Mouse (Mus musculus): ENCODE measurements around the gene Mrpl11. TPM values are rescaled to one million over a fixed set of nuclear protein-coding genes. Genes with fewer than 3 reads are reported as not detected.
"Not testable (repeated sequence)": the region's sequence is repeated elsewhere in the genome, so short reads cannot be mapped to it uniquely, and the experiment has no call there.

Mrpl11 gene
- 10 to 100 TPM; 60.5 to 71.1 TPM for total RNA-seq (2021)

DNA sequence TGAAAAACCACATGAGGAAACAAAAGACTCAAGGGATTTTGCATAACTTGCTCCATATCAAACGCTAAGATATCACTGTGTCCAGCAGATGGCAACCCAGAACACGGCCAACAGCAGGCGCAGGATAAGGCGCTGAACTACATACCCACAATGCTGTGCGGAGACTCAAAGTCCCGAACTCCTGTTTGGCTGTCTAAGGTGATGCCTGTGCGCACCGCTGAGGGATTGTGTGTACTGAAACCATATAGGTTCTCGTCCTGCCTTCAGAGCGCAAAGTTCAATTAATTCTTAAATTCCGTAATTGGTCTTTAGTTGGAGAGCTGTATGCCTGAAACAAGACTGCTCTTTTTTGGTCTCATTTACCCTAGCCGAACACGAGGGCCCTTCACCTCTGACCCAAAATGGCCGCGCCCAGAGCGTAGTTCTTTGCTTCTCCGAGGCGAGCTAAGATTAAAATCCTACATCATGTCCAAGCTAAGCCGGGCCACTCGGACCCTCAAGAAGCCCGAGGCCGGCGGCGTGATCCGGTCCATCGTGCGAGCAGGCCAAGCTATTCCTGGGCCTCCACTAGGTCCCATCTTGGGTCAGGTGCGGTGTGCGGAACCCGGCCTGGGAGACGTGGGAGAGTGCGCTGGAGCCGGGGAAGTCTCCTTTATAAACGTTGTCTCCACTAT, at the start of gene Mrpl11:
Mrpl11 (plus strand) TSS at position 220 of the 674 bp plus-strand sequence.
- DNase-seq (ENCODE audit: extremely low spot score in 1 of 2, low spot score in 1 of 2), result peak; percentile 74 to 82

DNA sequence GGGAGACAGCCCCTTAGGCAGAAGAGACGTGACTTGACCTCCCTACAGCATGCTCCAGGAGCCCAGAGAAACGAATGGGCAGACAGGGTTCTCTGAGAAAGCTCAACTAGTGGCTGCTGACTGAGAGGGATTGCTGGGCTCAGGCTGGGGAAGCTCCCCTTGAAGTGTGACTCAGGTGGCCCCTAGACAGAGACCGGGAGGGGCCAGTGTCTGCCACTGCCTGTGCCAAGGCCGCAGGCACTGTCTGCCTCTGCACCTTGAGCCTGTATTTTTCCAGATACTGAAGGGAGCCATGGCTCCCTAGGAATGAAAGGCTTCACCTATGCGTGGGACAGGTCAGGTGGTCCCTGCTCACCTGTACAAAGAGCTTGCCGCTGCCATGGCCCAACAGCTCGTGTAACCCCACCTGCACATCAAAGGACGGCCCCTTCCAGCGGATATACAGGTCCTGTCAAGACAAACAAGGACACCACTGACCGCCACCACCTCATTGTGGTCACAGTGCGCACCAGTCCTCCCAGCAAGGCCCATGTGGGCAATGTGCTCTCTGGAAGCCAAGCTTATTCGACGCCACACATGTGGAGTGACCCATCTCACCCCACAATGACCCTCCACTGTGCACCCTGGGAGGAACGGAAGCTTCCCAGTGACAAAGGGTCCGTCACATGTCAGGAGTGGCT, 45.9 kb upstream of the Mrpl11 start:
- DNase-seq (ENCODE audit: extremely low spot score in 1 of 2, low spot score in 1 of 2), result no peak

DNA sequence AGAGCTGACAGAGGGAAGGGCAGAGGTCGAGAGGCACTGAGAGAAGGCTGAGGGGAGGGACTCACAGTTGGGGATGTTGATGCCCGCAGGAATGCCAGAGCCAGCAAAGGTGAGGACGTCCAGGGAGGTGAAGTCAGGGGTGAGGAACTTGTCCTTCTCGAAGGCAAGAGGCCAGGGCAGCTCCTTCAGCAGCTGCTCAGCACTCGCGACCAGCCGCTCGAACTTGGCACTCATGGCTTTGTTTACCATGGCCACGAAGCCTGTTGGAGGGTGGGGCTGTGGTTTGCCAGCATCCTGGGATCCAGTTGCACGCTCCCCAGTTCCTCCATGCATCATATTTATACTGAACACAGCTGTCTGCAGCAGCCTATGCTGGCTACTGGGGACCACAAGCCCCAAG, 45.1 kb upstream of the Mrpl11 start:
- DNase-seq (ENCODE audit: extremely low spot score in 1 of 2, low spot score in 1 of 2), result no peak

DNA sequence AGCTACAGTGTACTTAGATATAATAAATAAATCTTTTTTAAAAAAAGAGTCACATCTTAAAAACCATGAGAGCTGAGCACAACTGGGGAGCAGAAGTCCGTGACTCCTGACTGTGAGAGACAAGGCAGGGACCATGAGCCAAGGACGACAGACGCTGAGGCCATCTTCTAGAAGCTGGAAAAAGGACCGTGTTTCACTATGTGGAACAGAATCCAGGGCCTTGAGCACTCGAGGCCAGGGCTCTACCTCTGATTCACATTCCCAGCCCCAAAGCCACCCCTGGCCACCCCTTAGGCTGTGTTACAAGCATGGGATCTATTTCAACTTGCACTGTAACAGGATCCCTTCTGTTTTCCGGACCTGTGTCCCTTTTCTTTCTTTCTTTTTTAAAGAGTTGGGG, 42.3 kb upstream of the Mrpl11 start:
- no peak for DNase-seq (ENCODE audit: extremely low spot score in 1 of 2, low spot score in 1 of 2)

DNA sequence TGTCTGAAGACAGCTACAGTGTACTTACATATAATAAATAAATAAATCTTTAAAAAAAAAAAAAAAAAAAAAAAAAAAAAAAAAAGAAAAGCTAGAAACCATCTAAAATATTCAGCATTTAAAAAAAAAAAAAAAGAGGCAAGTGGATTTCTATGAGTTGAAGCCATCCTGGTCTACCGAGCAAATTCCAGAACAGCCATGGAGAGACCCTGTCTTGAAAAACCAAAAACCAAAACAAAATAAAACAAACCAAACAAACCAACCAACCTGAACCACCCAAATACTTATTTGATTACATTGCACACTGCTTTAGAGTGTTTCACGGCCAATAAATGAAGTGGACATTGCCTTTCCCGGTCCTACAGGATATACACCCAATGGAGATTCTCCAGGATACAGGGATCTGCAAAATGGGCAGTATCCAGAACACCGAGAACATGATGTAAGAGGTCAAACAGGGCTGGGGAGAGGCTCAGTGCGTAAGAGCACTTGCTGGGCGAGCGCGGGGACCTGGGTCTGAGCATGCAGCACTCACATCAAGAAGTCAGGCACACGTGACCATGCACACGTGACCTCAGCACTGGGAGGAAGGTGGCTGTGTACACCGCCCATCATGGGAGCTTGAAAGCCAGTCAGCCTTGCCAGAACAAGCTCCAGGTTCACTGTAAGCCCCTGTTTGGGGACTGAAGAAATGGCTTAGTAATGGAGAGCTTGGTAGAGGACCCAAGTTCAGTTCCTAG, 36.7 kb upstream of the Mrpl11 start:
- no peak for DNase-seq (ENCODE audit: extremely low spot score in 1 of 2, low spot score in 1 of 2)

DNA sequence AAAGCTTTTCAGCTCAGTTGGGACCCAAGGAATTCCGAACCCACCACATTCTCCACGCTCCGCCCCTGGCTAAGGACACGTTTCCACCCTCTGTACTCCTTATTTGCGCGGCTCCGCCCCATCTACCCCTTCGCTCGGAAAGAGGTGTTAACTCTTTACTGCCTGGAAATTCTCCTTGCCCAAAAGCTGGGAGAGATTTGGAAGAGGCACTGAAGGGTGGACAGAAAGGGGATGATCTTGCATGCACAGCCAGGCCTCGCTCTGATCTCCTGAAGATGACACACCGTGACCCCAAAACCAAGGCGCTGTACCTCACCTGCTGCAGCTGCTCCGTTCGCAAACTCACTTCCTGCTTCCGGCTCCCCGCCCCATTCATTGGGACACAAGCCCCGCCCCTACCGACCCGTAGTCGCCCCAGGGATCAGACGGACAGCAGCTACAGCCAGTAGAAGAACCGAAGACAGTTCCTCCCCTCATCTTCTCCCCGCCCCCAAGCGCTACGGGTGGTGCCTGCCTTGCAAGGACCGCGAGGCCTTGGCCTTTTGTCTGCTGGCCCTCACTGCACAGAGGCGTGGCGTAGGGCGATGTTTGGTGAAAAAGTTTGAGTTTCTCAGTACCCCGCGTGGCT, 33.9 kb upstream of the Mrpl11 start, which contains the start of gene Dpp3:
Dpp3 (minus strand) TSS at position 384 of the 628 bp plus-strand sequence.
- peak; percentile 94 to 96 for DNase-seq (ENCODE audit: extremely low spot score in 1 of 2, low spot score in 1 of 2)

DNA sequence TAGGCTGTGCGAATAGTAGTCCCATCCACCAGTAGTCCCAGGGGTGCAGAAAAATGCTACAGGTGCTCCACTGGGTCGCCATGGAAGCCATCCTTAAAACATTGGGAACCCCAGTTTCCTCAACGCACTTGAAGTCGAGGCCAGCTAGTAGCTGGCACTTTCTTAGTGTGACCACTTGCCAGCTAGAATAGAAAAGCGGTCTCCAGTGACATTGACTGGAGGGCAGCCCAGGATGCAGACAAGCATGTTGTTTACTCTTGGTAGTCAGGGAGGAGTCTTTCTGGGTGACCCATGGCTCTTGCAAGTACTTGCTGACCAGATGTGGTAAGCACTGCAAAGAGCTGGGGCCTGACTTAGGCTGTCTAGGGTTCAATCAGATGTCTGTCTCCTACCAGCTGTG, 33.2 kb upstream of the Mrpl11 start:
- no peak for DNase-seq (ENCODE audit: extremely low spot score in 1 of 2, low spot score in 1 of 2)

DNA sequence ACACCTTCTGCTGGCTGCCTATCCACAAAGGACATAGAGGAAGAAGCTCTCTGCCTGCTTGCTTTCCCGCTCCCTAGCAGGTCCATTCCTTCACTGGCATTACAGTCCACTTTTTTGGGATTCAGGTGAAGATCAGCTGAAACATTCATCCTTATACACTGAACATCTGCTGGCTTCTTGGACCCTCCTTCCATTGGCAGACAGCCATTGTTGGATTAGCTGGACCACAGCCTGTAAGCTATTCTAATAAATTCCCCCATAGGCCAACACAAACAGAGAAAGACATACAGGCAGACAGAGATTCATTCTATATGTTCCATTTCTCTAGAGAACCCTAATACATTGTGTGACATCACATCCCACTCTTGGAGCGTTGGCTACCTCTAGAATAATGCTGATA, 25.1 kb upstream of the Mrpl11 start:
- DNase-seq (ENCODE audit: extremely low spot score in 1 of 2, low spot score in 1 of 2), result no peak

DNA sequence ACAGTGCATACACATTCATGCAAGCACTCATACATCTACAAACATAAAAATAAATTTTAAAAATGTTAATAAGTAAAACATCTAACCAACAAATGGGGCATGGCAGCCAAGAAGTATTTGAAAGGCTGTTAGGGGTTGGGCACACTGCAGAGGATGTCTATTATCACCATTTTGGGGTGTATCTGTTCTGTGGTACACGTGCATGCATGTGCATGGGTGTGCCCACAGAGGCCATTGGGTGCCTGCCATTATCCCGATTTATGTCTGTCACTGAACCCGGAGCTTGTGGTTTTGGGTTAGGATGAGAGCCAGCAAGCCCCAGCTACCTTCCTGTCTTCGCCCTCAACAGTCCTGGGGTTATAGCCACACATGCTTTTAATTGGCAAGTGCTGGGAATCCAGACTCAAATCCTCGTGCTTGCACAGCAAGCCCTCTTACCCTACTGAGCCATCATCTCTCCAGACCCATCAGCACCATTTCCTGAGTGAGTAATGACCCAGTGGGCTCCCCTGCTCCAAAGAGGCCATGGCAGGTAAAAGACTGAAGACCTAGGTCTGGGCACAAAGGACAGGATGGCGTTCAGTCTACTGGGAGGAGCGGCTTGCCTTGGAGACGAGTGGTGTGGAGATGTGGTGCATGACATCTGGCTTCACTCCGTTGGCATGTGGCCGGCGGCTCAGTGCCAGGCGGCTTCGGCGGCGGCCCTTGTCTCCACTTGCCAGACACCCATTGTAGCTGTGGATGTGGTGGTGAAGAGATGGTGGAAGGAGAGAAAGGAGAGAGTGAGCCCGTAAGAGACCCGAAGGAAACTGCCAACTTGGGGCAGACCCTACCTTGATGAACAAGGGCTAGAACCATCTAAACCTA, 24.3 kb upstream of the Mrpl11 start:
- DNase-seq (ENCODE audit: extremely low spot score in 1 of 2, low spot score in 1 of 2), result no peak

DNA sequence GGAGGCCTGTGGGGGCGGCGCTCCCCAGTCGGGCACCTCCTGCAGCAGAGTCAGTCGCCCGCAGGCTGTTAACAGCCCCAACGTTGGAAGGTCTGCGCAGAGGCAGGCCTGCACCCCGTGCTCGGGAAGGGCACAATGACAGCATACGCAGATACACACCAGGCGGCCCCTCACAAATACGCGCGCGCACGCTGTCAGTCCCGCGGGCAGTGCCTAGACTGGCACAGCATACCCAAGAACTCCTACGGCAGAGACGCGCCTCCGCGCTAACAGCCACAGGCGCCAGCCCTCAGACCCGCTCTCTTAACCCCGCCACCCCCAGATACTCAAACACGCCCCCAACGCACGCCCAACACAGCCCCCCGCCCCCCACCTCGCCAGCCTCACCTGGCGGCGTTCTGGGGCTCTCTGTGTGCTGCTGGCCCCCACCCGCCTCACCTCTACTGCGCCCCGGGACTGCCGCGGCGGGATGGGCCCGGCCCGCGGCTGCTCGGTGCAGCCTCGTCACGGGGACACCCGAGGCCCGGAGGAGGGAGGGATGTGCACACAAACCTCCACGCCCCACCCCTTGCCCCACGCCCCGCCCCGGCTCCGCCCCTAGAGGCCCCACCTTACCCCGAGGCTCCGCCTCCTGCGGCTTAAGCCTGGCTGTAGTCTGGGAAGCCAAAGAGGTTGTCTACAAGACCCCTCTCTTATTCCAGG, 19.2 kb upstream of the Mrpl11 start, which contains the start of gene Peli3:
Peli3 (minus strand) TSS at position 577 of the 702 bp plus-strand sequence.
- peak; percentile 66 for DNase-seq (ENCODE audit: extremely low spot score in 1 of 2, low spot score in 1 of 2)

DNA sequence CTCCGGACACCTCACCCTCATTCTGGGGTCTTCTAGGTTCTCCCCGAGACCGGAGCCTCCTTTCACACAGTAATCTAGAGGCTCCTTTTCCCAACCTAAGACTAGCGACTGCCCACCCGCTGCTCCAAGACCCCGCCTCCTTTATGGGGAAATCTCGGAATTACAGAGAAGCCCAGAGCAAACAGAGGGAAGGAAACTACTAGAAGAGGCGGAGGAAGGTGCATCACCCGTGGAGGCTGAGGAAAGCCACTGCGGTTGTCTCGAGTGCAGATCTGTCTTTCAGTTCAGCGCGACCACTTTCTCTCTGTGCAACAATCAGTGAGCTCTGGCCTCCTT, 18.7 kb upstream of the Mrpl11 start:
- no peak for DNase-seq (ENCODE audit: extremely low spot score in 1 of 2, low spot score in 1 of 2)

DNA sequence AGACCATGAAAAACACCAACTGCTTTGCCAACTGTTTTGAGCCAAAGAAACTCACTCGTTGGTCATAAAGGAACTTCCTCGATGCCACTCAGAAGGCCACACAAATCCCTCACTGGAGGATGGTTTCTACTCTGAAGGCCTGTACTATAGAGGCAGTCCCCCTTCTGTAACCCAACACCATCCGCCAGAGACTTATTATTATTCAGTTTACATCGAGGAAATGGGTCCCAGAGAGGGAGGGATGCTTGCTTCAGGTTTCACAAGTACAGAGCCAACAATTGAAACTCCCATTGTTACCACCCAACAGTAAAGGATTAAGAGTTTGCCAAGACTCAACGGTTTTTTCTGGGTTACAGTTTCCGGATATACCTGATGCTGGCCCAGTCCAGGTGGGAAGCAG, 16.4 kb upstream of the Mrpl11 start:
- DNase-seq (ENCODE audit: extremely low spot score in 1 of 2, low spot score in 1 of 2), result no peak

DNA sequence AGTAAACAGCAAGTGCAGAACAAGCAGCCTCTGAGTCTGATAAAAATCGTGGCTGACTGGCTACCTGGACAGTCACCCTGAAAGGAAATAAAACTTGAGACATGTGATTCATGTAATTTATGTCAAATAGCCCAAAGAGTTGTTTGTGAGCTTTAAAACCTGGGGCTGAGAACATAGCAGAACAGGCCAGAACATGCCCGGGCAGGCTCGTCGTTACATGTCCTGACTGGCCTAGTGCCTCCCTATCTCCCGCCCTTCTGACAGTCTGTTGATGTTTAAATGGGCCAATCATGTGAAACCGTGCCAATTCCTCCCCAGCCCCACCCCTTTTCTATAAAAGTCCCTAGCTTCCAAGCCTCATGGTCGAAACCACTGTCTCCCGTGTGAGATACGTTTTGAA, 13.3 kb upstream of the Mrpl11 start:
- DNase-seq (ENCODE audit: extremely low spot score in 1 of 2, low spot score in 1 of 2), result not testable (repeated sequence)

DNA sequence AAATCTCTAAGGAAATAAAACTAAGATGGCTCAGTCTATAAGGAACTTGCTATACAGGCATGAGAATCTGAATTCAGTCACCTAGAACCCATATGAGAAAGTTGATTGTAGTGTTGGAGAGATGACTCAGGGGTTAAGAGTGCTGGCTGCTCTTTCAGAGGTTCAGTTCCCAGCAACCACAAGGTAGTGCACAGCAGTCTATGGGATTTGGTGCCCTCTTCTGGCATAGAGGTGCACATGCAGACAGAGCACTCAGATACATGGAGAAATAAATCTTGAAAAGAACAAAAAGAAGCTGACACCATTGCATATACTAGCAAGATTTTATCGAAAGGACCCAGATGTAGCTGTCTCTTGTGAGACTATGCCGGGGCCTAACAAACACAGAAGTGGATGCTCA, 6.3 kb downstream of the Mrpl11 start:
- no peak for DNase-seq (ENCODE audit: extremely low spot score in 1 of 2, low spot score in 1 of 2)

DNA sequence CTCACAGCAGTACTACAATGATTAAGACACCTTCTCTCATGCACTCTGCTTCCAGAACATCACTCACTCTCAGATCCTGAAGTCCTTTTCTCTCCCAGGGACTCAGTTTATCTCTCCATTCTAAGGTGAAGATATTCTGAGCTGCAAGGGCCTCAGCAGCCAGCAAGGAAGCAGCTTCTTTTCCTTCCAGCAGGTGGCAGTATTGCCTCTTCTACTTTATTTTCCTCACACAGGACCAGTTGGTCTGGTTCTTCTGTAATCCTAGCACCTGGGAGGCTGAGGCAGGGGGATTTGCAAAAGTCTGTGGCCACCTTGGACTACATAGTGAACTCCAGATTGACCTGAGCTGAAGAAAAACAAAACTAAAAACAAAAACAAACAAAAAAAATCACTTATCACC, 19.8 kb downstream of the Mrpl11 start:
- DNase-seq (ENCODE audit: extremely low spot score in 1 of 2, low spot score in 1 of 2), result peak in 1 of 2 experiments; percentile 51

DNA sequence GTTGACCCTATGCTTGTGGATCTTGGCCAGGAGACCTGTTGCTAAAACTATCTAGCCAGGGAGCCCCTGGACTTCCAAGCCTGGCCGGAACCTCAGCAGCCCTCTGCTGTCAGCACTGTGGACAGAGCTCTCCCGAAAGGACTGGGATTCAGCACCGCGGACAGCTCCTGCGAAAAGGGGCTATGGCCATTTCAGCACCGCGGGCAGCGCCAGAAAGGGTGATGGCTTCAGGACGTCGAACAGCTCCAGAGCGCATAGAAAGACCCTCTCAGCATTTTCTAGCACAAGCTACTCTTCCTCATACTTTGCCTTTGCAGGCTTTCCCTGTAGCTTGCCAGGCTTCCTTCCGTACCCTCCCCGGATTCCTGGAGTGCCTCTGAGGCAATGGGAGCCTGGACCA, 27.1 kb downstream of the Mrpl11 start:
- DNase-seq (ENCODE audit: extremely low spot score in 1 of 2, low spot score in 1 of 2), result peak; percentile 67 to 86

DNA sequence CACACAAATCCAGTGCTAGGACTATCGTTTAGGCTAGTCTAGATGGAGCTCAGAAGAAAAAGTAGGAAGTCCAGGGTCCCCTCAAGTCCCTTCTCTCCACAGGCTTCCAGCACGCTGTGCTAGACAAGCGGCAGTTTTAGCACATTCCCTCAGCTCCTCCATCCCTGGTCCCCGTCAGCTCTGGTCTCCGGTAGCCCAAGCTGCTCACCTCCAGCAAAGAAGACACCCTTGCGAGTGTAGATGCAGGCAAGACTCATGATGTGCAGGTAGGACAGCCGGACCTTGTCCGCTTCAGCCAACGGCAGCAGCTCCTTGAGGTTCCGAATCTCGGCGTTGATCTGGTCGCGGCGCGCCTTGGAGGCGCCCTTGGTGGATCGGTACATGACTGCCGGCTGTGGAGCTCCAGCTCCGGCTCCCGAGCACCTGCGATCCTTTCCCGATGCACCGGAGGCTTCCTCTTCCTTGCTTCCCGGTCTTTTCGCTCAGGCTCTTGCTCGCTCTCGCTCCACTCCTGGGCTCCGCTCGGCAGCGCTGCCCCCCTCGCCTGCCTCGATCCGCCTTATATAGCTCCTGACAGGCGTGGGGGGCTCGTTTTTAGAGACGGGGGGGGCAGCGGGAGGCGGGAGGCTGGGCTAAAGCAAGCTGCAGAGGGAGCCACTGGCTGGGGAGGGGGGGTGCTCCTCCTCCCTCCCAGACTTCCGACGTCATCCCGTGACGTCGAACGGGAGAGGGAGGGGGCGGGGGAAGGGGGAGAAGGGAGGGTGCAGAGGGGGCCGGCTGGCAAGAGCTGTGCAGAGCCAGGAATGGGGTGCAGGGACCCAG, 27.7 kb downstream of the Mrpl11 start:
- DNase-seq (ENCODE audit: extremely low spot score in 1 of 2, low spot score in 1 of 2), result peak; percentile 69 to 83

DNA sequence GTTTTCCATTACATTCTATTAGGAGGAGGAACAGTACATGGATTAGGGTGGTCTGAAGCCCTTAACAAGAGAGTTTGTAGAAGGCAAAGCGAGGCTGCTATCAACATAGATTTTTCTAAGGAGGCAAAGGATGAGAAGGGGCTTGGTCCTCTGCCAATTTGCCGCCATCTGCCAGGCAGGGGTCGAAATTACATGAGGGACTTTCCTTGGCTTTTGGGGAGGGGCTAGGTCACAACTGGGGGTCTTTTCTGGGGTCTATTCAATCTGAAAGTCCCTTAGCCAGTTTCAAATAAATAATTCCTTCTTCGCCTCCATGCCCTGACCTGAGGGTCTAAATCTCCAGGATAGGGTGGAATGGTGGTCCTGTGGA, 28.3 kb downstream of the Mrpl11 start, which contains the start of gene Npas4:
Npas4 (minus strand) TSS at position 61 of the 370 bp plus-strand sequence.
- DNase-seq (ENCODE audit: extremely low spot score in 1 of 2, low spot score in 1 of 2), result no peak

DNA sequence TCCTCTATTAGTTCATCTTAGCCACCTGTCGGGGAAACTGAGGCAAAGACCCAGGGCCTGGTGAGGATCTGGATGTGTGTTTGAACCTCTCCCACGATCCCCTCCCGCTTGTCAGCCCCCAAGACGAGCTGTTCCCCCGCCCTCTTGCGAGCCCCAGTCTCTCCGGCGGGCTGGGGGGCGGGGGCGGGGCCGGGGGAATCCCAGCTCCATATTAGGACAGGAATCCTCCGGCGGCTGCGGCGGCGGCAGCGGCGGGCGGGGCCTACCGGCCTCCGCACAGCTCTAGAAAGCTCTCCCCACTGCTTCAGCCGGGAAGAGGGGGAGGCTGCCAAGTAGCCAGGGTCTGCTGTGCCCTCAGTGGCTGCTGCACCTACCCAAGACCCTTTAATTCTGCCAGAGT, 28.8 kb downstream of the Mrpl11 start:
- no peak for DNase-seq (ENCODE audit: extremely low spot score in 1 of 2, low spot score in 1 of 2)

All from layer of hippocampus, postnatal 25 days (tissue).